8 mouse cellular contexts compared by ENCODE assay signal in the genomic region with DNA sequence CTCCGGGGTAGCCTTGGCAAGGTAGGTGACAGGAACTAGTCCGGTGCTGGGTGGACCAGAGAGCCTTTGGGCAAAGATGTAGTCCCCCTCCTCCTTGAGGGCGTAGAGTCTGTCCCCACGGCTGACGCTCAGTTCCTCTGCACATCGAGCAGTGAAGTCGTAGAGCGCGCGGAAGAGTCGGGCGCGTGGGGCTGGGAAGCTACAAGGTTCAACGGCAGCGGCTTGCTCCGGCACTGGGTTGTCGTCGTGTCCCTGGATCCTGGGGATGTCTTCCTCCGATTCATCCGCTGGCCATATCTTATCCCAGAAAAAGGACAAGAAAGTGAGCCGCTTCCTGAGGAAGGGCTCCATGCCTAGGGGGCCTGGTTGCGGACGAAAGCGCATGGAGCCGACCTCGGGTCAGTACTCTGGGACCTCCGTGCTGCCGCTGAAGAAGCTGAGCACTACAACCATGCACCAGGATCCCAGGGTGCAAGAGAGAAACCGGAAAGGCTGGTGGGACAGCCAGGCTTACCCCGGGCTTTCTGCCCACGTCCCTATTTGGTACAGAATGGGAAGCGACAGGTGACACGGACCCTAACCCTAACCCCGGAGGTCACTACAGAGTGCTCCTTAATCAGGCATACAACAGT. TPM values are rescaled to one million over a fixed set of nuclear protein-coding genes. Genes with fewer than 3 reads are reported as not detected.
A peak's percentile ranks its signal among the peaks of the same experiment; 100 is the strongest.
DNase-seq lines count a peak whose midpoint lies in the region; ATAC-seq lines count a peak whose summit lies in the region.

No protein-coding gene starts in this region.

- WGBS in kidney, embryonic 15.5 days, result 2% methylated on average over 34 of the region's 34 CpGs
- 3% methylated on average over 34 of the region's 34 CpGs for WGBS in hindbrain, embryonic 16.5 days

- peak overlapping the region; percentile 61 for H3K4me2 ChIP-seq in kidney, embryonic 15.5 days
- peak overlapping the region; percentile 60 for H3K4me2 ChIP-seq in hindbrain, embryonic 16.5 days (ENCODE audit: low read length)

- H3K36me3 ChIP-seq in kidney, embryonic 15.5 days, result no peaks in the 10 kb centered on the region
- no peaks in the 10 kb centered on the region for H3K36me3 ChIP-seq in hindbrain, embryonic 16.5 days (ENCODE audit: control insufficient read depth, insufficient read depth, low read length)

- peak; percentile 52 for ATAC-seq in kidney, embryonic 15.5 days (replicated peaks; ENCODE audit: low FRiP score)
- no peak for ATAC-seq in hindbrain, embryonic 16.5 days

- peaks cover 14% of the 10 kb centered on the region for H3K4me1 ChIP-seq in kidney, embryonic 15.5 days
- peaks cover 11% of the 10 kb centered on the region for H3K4me1 ChIP-seq in hindbrain, embryonic 16.5 days (ENCODE audit: control insufficient read depth, insufficient read depth, low read depth, low read length)

- no peak overlapping the region for H3K27ac ChIP-seq in kidney, embryonic 15.5 days
- no peak overlapping the region for H3K27ac ChIP-seq in hindbrain, embryonic 16.5 days (ENCODE audit: low read depth, low read length)

- DNase-seq in kidney, adult 9 months, result no peak
- peak; percentile 37 for DNase-seq in embryo, embryonic 11 days
- peak; percentile 25 to 30 for DNase-seq in lung, postnatal 4 days
- DNase-seq in right cerebral cortex, postnatal 25 days, result no peak
- DNase-seq in left cerebral cortex, adult 9 months (ENCODE audit: low spot score in 2 of 2), result no peak
- no peak for DNase-seq in spleen, adult 12 weeks (ENCODE audit: low spot score)

- no peak overlapping the region for H3K9ac ChIP-seq in kidney, embryonic 15.5 days
- H3K9ac ChIP-seq in hindbrain, embryonic 16.5 days (ENCODE audit: low read depth, low read length), result peak overlapping the region; percentile 43

- peak overlapping the region; percentile 39 for H3K4me3 ChIP-seq in kidney, embryonic 15.5 days (replicated peaks)
- peak overlapping the region; percentile 34 for H3K4me3 ChIP-seq in hindbrain, embryonic 16.5 days (ENCODE audit: low read length)

- peaks cover 46% of the 10 kb centered on the region for H3K27me3 ChIP-seq in kidney, embryonic 15.5 days
- H3K27me3 ChIP-seq in hindbrain, embryonic 16.5 days (replicated peaks; ENCODE audit: control insufficient read depth, insufficient read depth, low read length), result peaks cover 25% of the 10 kb centered on the region

- no peaks in the 10 kb centered on the region for H3K9me3 ChIP-seq in kidney, embryonic 15.5 days (replicated peaks)
- H3K9me3 ChIP-seq in hindbrain, embryonic 16.5 days (ENCODE audit: control insufficient read depth, low read length), result no peaks in the 10 kb centered on the region

RNA-seq across cellular contexts. Expression of gene Srms, which starts 0.5 kb away (rescaled TPM):
- 0.24 and 0.45 TPM in 2 replicates for polyA plus RNA-seq in kidney, embryonic 15.5 days (2015; fragmentation: Nextera tagmentation; extraction: Ambion mirVana)
- polyA plus RNA-seq in hindbrain, embryonic 16.5 days (2015; fragmentation: Nextera tagmentation; extraction: Ambion mirVana), result 0.21 and 0.35 TPM in 2 replicates

RNA-seq across cellular contexts. Expression of gene Fndc11, which starts 7.3 kb away (rescaled TPM):
- polyA plus RNA-seq in kidney, embryonic 15.5 days (2015; fragmentation: Nextera tagmentation; extraction: Ambion mirVana), result 0.14 and 0.26 TPM in 2 replicates
- 0.26 TPM in 2 replicates for polyA plus RNA-seq in hindbrain, embryonic 16.5 days (2015; fragmentation: Nextera tagmentation; extraction: Ambion mirVana)

RNA-seq across cellular contexts. Expression of gene Ptk6, which starts 9.9 kb away (rescaled TPM):
- 0.04 TPM in 1 of 2 replicates, not detected in the other for polyA plus RNA-seq in kidney, embryonic 15.5 days (2015; fragmentation: Nextera tagmentation; extraction: Ambion mirVana)
- polyA plus RNA-seq in hindbrain, embryonic 16.5 days (2015; fragmentation: Nextera tagmentation; extraction: Ambion mirVana), result not detected in 2 replicates

RNA-seq across cellular contexts. Expression of gene Ppdpf, which starts 25.5 kb away (rescaled TPM):
- 315 and 330 TPM in 2 replicates for polyA plus RNA-seq in kidney, embryonic 15.5 days (2015; fragmentation: Nextera tagmentation; extraction: Ambion mirVana)
- 380 and 389 TPM in 2 replicates for polyA plus RNA-seq in hindbrain, embryonic 16.5 days (2015; fragmentation: Nextera tagmentation; extraction: Ambion mirVana)

RNA-seq across cellular contexts. Expression of gene Helz2, which starts 29.3 kb away (rescaled TPM):
- 1.3 and 1.6 TPM in 2 replicates for polyA plus RNA-seq in kidney, embryonic 15.5 days (2015; fragmentation: Nextera tagmentation; extraction: Ambion mirVana)
- polyA plus RNA-seq in hindbrain, embryonic 16.5 days (2015; fragmentation: Nextera tagmentation; extraction: Ambion mirVana), result 0.37 and 0.44 TPM in 2 replicates

Comparison
In these comparisons a context has a peak if more than half of its experiments do, and no peak if none do; other contexts are left out.
1. DNase-seq: peak in embryo, embryonic 11 days (single experiment) and lung, postnatal 4 days (2 of 2); none in kidney, adult 9 months (single experiment), right cerebral cortex, postnatal 25 days (single experiment), left cerebral cortex, adult 9 months (0 of 2) and spleen, adult 12 weeks (single experiment).